Mouse (Mus musculus): ENCODE measurements around the gene Scube1.
A peak's percentile ranks its signal among the peaks of the same experiment; 100 is the strongest.

Scube1 gene

DNA sequence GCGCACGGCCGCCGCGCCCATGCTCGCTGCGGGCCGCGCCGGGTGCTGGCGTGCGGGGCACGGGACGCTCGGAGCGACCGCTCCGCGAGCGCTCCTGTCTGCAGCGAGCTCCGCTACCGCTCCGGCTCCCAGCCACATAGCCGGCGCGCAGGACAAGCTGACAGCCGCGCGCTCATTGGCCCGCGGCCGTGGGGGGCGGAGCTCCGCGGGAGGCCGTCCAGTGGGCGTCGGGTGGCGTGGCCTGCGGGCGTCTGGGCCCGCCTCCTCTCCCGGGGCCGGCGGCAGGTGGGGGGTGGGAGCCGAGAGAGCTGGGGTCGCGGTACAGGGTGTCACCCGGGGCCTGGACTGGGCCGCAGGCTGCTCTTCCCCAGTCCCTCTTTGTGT lies at the start of gene Scube1:
Scube1 (minus strand) TSS at position 136 of the 384 bp plus-strand sequence.
- DNase-seq: peak; percentile 84 to 88

DNA sequence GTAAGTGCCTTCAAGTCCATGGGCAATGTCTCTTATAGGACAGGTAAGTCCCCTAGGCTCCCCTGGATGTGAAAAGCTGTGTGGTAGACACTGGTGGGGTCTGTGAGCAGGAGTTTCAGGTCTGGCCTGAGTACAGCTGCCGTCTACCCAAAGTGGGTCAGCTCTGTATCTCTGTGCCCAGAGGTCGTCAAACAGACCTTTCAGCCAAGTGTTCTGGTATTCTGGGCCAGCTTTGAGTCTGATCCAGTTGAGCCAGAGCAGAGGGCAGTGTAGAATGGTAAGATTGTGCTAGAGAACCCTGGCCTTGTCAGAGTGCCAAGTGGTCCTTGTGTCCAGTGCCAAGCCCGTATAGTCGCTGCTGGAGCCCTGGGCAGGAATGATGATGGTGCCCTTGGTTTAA lies 48.1 kb upstream of the Scube1 start:
- DNase-seq: no peak

GRCm38 (mm10) chr15:83772460-83772859 lies 47.6 kb upstream of the Scube1 start:
- peak in 1 of 2 experiments; percentile 10 for DNase-seq

DNA sequence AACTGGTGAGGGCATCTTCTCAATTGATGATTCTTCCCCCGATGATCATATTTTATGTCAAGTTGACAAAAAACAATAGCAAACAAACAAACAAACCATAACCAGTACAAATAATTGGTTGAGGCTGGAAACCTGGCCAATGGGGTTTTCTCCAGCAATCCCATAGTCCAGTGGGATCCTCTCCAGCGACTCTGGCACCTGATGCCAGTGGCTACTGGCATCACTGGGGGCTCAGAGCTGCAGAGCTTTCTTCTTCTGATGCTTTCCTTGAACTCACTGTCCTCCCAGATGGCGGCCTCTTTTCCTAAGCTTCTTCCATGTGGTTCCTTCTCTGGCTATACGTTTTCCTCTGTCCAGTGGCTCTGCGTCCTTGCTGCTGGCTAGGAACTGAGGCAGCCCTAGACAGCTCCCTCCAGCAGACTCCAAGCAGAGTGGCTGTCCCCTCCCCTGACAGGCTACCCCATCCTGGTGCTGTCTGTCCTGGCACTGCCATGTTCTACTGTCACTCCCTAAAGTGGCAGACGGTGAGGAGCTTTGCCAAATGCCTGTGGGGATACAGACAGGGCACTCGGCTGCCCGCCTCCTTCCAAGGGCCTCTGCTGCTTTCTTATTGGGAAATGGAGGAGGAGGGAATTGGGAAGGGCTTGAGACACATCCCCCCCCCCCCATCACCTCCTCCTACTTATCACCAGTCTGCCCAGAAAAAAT lies 46.7 kb upstream of the Scube1 start:
- no peak for DNase-seq

DNA sequence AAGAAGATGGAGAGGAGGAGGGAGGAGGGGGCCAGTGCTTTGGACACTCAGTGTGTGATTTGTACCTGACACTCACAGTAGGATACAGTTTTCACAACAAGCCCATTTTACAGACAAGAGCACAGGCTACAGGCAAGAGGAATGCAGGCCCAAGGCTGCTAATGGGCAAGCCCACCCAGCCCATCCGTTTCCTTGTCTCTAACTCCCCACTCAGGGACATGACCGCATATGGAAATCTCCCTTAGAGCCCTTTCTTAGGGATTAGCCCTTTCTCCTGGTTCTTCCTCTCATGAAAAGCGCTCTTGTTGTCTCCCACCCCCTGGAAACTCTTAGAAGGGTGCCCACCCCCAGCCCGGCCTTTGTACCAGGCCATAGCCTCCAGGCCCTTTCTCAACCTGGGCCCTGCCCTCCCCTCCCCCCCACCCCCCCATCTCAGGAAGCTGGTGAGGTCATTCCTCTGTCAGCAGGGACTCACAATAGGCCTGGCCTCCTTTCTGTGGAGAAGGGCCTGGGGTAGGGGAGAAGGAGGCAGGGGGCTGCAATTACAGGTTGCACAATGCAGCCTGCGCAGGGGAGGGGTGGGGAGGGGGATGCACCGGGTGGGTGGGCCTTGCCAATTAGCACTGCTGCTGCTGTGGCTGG lies 40.7 kb upstream of the Scube1 start:
- no peak for DNase-seq

GRCm38 (mm10) chr15:83761512-83761911 lies 36.7 kb upstream of the Scube1 start:
- no peak for DNase-seq

- no peak for DNase-seq
Observed at GRCm38 (mm10) chr15:83760683-83761082, 35.9 kb upstream of the Scube1 start.

DNA sequence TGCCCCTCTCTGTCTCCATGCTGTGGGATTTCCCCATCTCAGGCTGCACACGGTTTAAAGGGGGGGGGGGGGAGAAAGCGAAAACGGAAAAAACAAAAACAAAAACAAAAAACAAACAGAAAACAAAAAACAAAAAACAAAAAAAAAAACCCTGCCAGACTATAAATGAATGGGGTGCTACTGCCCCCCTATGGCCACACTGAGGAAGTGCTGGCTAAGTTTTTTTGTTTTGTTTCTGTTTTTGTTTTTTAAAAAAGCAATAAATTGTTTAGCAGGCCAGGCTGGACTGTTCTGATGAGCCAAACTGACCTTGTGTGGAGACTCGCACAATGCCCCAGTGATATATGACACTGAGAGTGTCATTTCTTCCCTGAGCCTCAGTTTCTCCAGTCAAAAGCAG lies 34.1 kb upstream of the Scube1 start:
- no peak for DNase-seq

DNA sequence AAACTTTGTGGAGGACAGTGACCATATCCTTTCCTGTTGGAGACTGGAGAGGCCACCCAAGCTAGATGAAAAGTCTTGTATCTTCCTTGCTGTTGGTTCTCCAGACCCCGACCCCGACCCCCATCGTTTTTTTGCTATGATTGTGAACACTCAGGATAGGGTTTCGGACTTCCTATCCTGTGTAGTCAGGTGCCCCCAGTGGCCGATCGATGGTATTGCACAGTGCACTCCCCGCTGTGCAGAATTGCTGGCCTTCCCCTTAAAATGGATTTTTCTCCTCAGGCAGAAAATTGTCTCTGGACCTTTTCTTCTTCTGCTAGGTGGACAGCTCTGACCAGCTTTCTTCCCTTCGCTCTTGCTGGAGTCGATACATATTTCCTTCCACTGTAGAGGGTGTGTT lies 31.9 kb upstream of the Scube1 start:
- no peak for DNase-seq

- no peak for DNase-seq
Observed at GRCm38 (mm10) chr15:83749436-83749835, 24.6 kb upstream of the Scube1 start.

DNA sequence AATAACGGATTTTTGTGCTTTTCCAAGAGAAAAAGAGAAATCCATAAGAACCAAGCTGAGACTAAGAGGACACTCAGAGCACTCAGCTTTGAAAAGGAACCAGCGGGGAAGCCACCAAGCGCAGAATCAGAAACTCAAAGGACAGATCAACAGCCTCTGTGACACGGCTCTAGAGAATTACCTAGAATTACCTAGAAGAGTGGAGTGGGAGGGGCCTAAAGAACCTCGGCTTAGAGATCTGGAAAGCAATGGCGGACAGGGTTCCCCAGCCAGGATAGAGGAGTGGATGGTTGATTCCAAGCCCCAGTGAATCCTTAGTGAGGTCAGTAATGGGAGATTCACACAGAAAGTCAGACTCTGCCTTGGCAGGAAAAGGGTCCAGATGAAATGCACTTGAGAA lies 24.2 kb upstream of the Scube1 start:
- DNase-seq: no peak

GRCm38 (mm10) chr15:83746311-83746710 lies 21.5 kb upstream of the Scube1 start:
- no peak for DNase-seq

DNA sequence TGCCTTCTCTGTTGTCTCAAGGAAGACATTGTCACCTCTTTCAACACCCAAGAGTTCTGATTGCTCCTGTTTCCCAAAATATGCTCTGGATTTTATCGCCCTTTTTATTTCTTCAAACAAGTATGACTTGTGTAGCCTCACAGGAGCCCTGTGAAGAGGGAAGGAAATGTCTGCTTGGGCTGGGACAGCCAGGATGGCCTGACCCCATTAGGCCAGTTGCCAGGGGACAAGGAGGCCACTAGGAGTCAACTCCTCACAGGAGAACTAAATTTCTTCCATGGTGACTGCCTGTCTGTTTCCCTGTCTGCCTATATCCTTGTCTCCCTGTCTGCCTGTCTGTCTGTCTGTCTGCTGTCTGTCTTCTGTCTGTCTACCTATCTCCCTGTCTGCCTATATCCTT lies 17.2 kb upstream of the Scube1 start:
- DNase-seq: peak; percentile 25 to 34

DNA sequence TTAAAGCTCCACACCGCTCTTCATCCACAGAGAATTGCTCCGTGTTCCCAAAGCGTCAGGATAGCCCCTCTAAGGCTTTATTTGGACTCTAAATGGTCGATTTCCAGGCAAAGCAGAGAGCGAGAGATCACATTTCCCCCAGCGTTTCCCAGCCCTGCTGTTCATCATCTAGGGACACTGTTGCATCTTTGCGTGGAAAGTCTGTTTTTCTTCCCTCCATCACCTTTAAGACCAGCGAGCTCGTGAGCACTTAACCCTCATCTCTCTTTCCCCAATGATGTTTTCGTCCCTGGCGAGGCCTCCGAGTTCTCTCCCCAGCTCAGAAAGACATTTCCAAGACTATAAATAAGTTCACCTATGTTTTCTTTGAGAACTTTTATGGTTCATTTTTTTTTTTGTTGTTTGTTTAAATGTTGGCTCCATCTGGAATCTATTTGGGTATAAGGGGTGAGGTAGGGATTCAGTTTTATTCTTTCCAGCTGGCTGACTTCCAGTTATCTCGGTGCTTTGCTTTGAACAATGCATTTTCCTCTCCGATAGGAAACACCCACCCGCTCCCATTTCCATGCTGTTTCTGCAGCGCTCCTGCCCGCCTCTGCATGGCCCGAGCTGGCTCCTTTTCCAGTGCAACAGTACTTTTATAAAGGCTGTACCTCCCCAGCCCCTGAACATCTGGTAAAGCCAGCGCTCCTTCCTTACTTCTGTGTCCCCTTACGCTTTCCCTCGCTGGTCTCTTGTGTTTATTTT lies 16.0 kb upstream of the Scube1 start:
- DNase-seq: peak in 1 of 2 experiments; percentile 30

GRCm38 (mm10) chr15:83727626-83728025 lies 2.8 kb upstream of the Scube1 start:
- peak; percentile 50 to 63 for DNase-seq

GRCm38 (mm10) chr15:83726741-83727140 lies 1.9 kb upstream of the Scube1 start:
- DNase-seq: no peak

DNA sequence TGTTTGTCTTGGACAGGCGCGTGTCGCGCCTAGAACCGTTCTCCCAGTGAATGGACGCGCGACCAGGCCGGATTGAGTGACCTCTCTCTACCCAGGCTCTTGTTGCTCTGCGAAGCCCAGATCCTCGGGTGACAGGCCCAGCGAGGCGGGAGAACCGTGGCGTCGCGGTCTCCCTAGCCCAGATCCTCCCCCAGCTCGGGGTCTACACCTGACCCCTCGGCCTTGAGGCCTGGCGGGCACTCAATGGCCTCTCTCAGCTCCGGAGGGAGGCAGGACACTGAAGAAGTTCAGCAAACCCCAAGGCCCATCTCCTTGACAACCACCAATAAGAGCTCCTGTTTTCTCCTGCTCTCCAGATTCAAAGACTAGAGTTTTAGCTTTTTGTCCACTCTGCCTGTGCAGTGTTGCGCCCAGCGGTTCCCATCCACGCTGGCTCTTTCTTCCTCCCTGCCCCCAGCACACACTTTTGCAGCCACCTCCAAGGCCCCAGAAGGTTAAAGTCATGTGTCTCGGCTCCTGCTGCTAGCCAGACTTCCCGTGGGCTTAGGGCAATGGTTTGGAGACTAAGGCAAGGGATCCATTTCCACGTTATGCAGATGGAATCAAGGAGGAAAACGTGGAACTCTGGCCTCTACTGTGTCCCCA lies 857 bp upstream of the Scube1 start:
- DNase-seq: no peak

DNA sequence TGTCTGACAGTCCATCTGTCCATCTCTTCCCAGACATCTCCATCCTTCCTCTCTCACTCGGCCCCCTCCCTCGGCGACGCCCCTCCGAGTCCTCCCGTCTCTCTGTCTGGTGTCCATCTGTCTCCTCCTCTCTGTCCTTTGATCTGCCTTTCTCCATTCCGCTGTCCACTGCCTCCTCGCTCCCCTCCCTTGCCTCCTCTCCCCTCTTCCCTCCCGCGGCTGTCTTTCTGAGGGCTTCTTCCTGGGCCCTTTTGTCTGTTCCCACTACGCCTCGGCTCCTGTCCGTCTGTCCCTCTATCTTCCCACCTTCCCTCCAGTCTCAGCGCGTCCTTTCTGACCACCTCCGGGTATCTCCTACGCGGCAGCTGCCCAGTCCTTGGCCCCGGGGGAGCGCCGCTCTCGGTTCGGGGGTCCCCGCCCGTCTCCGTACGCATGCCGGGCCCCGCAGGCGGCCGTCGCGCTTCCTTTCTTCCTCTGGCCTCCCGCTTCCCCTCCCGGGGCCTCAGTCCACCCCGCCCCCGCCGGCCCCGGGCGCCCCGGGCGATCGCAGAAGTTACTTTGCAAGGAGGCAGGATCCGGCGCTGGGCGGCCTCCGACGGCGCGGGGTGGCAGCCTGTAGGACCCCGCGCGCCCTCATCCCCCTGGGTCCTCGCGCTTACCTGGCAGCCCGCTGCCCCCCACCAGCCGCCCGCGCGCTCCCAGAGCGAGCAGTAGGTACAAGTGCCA lies 498 bp downstream of the Scube1 start:
- DNase-seq: peak in 1 of 2 experiments; percentile 15

- no peak for DNase-seq
Observed at GRCm38 (mm10) chr15:83715582-83716228, 9.1 kb downstream of the Scube1 start.

DNA sequence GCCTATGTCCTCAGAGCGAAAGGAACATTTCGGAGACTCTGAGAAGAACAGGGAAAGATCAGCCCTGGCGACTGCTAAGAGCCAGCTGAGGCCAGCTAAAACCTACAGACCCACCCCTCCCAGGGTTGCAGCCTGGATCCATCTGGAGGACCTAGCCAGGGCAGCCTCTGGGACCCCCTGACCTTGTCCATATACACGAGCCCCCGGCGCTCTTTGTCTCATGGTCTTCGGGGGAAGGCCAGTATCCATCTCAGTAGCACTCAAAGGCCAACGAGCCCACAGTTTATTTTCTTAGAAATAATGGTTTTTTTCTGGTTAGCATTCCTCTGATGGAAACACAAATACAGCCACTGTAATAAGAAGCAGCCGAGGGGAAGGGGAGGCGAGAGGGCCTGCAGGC lies 12.0 kb downstream of the Scube1 start:
- no peak for DNase-seq

- no peak for DNase-seq
Observed at GRCm38 (mm10) chr15:83712361-83712760, 12.5 kb downstream of the Scube1 start.

Data from lung, adult 18-20 months (tissue).